Mouse (Mus musculus) lung, adult 2 months (tissue): Measurements from ENCODE around the gene Cacna1f.

Source experiments
- CTCF ChIP-seq: fragments of 200-500 bp; IDR thresholded peaks from 2 replicates; pipeline ENCODE4 v1.5.1; 2011; ENCODE audit warnings: mild to moderate bottlenecking, low read length, control low read depth; ENCODE audit not compliant: insufficient read depth
- POLR2A ChIP-seq: fragments of 200-500 bp; IDR thresholded peaks from 2 replicates; pipeline ENCODE4 v1.6.1; 2011; ENCODE audit warnings: low read depth, mild to moderate bottlenecking, control low read depth, low read length, borderline replicate concordance; ENCODE audit errors: extremely low read depth

- TF ChIP-seq CTCF (no peak), POLR2A (no peak)
Observed at GRCm38 (mm10) chrX:7563076-7563475, 43.8 kb upstream of the Cacna1f start.
